Mouse (Mus musculus) neural tube, embryonic 11.5 days (tissue): ENCODE measurements around the gene Ankrd11. TPM values are rescaled to one million over a fixed set of nuclear protein-coding genes. Genes with fewer than 3 reads are reported as not detected.

Experiments used
- ATAC-seq: fragments of 200-750 bp; cut with Nextera tagmentation; 2 replicates; pipeline ENCODE4 v1.8.0; 2017; ENCODE audit warnings: moderate number of reproducible peaks, mild to moderate bottlenecking, moderate TSS enrichment, moderate library complexity; ENCODE audit not compliant: insufficient read depth, low FRiP score, low TSS enrichment
- DNase-seq: peaks from one replicate; pipeline ENCODE4 v3.0.0-alpha.2; 2015; ENCODE audit warnings: low spot score
- H3K27ac ChIP-seq: fragments of 300-500 bp; sonication (generic); 2 replicates; pipeline ENCODE4 v1.5.1; 2014; ENCODE audit warnings: low read depth, mild to moderate bottlenecking, low read length
- H3K27me3 ChIP-seq: fragments of 300-500 bp; sonication (generic); 2 replicates; pipeline ENCODE4 v1.6.1; 2014; ENCODE audit warnings: mild to moderate bottlenecking, low read length, mixed read lengths; ENCODE audit not compliant: control insufficient read depth, insufficient read depth
- H3K36me3 ChIP-seq: fragments of 300-500 bp; sonication (generic); 2 replicates; pipeline ENCODE4 v1.6.1; 2014; ENCODE audit warnings: mild to moderate bottlenecking, low read length, moderate library complexity, mixed read lengths; ENCODE audit not compliant: control insufficient read depth, insufficient read depth
- H3K4me1 ChIP-seq: fragments of 300-500 bp; sonication (generic); 2 replicates; pipeline ENCODE4 v1.6.1; 2014; ENCODE audit warnings: low read length, mixed read lengths; ENCODE audit not compliant: control insufficient read depth, insufficient read depth
- H3K4me2 ChIP-seq: fragments of 300-500 bp; sonication (generic); 2 replicates; pipeline ENCODE4 v1.6.1; 2014; ENCODE audit warnings: low read depth, mild to moderate bottlenecking, moderate library complexity
- H3K4me3 ChIP-seq: fragments of 300-500 bp; sonication (generic); 2 replicates; pipeline ENCODE4 v1.5.1; 2014; ENCODE audit warnings: low read depth, low read length
- H3K9ac ChIP-seq: fragments of 300-500 bp; sonication (generic); 2 replicates; pipeline ENCODE4 v1.6.1; 2014; ENCODE audit warnings: mild to moderate bottlenecking, low read length
- H3K9me3 ChIP-seq: fragments of 300-500 bp; sonication (generic); 2 replicates; pipeline ENCODE4 v1.6.1; 2016; ENCODE audit warnings: low read length; ENCODE audit not compliant: control insufficient read depth
- WGBS: fragments of 180-500 bp; shearing (Covaris S2); extraction: QIAGEN DNeasy Blood & Tissue Kit; methylation state at CpG from one replicate; pipeline ENCODE4 v1.1.7; 2014; 5-methylcytosine and 5-hydroxymethylcytosine counted together
- polyA plus RNA-seq: library from polyadenylated mRNA; unstranded; fragments of >200 nt; fragmentation: Nextera tagmentation; extraction: Ambion mirVana; gene quantifications from 2 replicates; pipeline ENCODE4 v1.2.1, GENCODE M21; 2014

The Ankrd11 gene
- polyA plus RNA-seq, 1 experiment from 2014 or later, result 88.3 TPM

DNA sequence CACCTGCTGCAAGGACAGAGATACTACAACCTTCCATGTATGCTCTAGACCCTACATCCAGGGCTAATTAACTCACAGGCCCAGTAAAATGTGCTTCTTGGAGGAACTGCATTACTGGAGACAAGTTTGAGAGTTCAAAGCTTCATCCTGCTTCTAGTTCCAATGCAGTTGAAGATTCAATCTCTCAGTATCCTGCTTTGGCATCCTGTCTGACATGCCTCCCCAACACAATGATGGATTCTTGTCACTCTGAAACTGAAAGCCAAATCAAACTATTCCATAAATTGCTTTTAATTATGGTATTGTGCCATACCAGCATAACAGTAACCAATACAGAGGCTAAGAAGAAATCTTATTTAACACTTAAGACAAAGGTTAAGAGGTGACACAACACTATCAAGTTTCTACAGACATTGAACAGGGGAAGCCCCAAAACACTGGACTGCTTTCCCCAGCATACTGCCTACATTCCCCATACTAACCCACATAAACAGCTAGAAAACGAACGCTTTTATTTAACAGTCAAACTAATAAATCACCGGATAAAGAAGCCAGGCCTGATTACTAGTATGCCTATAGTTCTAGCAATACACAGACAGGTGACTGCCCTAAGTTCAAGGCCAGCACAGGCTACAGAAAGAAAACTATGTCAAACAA, 72.0 kb downstream of the Ankrd11 start:
- Histone ChIP-seq H3K4me1 (no peaks in the 10 kb centered on the region), H3K4me2 (no peak overlapping the region), H3K27ac (no peak overlapping the region), H3K9ac (no peak overlapping the region), H3K36me3 (no peaks in the 10 kb centered on the region), H3K27me3 (no peaks in the 10 kb centered on the region), H3K4me3 (no peak overlapping the region), H3K9me3 (no peaks in the 10 kb centered on the region)
- whole genome bisulfite sequencing, result 95% methylated on average over 3 of the region's 3 CpGs
- DNase-seq, result no peak
- ATAC-seq, result no peak

DNA sequence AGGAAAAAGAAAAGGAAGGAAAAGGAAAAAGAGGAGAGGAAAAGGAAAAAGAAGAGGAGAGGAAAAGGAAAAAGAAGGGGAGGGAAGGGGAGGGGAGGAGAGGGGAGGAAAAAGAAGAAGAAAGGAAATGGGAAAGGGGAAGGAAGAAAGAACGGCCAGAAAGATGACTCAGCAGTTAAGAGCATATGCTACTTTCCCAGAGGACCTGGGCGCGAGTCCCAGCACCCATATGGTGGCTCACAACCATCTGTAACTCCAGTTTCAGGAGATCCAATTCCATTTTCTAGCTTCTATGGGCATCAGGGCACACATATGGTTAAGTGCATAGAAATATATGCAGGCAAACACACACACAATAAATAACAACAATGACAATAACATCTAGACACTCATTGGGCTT, 73.9 kb downstream of the Ankrd11 start:
- no peaks in the 10 kb centered on the region for H3K36me3 ChIP-seq
- no peaks in the 10 kb centered on the region for H3K4me1 ChIP-seq
- no peak for DNase-seq
- no peak overlapping the region for H3K9ac ChIP-seq
- WGBS, result 95% methylated on average over 3 of the region's 3 CpGs
- no peaks in the 10 kb centered on the region for H3K27me3 ChIP-seq
- no peak for ATAC-seq
- no peak overlapping the region for H3K4me3 ChIP-seq
- H3K4me2 ChIP-seq, result no peak overlapping the region
- no peak overlapping the region for H3K27ac ChIP-seq
- no peaks in the 10 kb centered on the region for H3K9me3 ChIP-seq

DNA sequence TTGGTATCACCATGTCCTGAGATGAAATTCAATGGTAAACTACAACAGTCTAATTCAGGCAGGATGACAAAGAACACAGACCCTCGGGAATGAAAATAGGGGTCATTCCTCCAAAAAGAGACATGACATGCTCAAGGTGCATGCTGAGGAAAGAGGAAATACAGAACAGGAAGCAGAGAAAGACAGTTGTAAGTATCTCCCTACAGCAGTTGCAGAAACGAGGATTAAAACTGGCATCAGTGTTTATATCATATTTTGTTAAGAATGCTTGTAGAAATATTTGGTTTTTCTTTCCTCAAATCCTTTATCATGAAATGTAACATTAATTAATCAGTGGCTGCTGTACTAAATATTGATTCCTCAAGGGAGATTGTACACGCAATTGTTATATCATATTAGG, 75.4 kb downstream of the Ankrd11 start:
- no peak for DNase-seq
- Histone ChIP-seq H3K36me3 (no peaks in the 10 kb centered on the region), H3K4me3 (no peak overlapping the region), H3K4me1 (peaks cover 5% of the 10 kb centered on the region; the same call in 1 of the 2 replicates), H3K9ac (no peak overlapping the region), H3K4me2 (no peak overlapping the region), H3K27me3 (no peaks in the 10 kb centered on the region), H3K9me3 (no peaks in the 10 kb centered on the region), H3K27ac (no peak overlapping the region)
- WGBS, result 92% methylated on average over 3 of the region's 3 CpGs
- ATAC-seq, result no peak

GRCm38 (mm10) chr8:122962046-122962445, 80.0 kb downstream of the Ankrd11 start:
- no peaks in the 10 kb centered on the region for H3K27me3 ChIP-seq
- DNase-seq, result no peak
- 66% methylated on average over 5 of the region's 5 CpGs for WGBS
- peaks cover 8% of the 10 kb centered on the region for H3K4me1 ChIP-seq
- no peak overlapping the region for H3K9ac ChIP-seq
- no peak overlapping the region for H3K4me3 ChIP-seq
- H3K4me2 ChIP-seq, result no peak overlapping the region
- H3K36me3 ChIP-seq, result no peaks in the 10 kb centered on the region
- no peaks in the 10 kb centered on the region for H3K9me3 ChIP-seq
- H3K27ac ChIP-seq, result no peak overlapping the region
- no peak for ATAC-seq

DNA sequence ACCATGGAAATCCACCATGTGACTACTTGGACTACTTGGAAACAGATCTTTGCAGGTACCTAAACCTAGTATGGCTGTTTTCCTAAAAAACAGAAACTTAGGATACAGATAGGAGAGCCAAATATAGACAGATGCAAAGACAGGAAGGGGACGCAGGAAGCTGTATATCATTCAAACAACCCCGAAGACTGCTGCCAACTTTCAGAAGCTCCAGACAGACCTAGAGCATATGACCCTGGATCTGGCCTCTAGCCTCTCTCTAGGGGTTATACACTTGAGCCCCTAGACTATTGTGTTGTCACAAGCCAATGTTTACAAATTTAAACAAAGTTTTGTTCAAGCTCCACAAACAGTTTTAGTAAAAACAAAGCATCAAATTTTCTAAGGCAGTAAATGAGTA, 80.6 kb downstream of the Ankrd11 start:
- 64% methylated on average over 2 of the region's 2 CpGs for WGBS
- H3K27me3 ChIP-seq, result no peaks in the 10 kb centered on the region
- H3K4me3 ChIP-seq, result no peak overlapping the region
- H3K9me3 ChIP-seq, result no peaks in the 10 kb centered on the region
- no peak for ATAC-seq
- no peak overlapping the region for H3K4me2 ChIP-seq
- H3K4me1 ChIP-seq, result peaks cover 8% of the 10 kb centered on the region
- H3K9ac ChIP-seq, result no peak overlapping the region
- no peak overlapping the region for H3K27ac ChIP-seq
- H3K36me3 ChIP-seq, result no peaks in the 10 kb centered on the region
- DNase-seq, result no peak

DNA sequence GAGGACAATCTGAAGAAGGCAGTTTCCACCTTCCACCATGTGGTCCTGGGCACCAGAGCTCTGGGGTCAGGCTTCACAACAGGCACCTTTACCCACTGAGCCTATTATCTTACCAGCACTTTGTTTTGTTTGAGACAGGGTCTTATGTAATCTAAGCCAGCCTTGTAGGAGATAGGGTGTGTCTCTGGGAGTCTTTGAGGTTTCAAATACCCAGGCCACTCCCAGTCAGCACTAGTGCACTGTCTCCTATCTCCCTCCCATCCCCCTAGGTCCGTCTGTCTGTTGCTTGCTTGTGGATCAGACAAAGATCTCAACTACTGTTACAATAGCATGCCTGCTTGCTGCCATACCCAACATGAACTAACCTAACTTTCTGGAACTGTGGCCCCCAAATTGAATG, 81.1 kb downstream of the Ankrd11 start:
- no peak for ATAC-seq
- H3K9ac ChIP-seq, result no peak overlapping the region
- H3K36me3 ChIP-seq, result no peaks in the 10 kb centered on the region
- no peaks in the 10 kb centered on the region for H3K9me3 ChIP-seq
- 32% methylated on average over 1 of the region's 1 CpGs for WGBS
- H3K4me2 ChIP-seq, result no peak overlapping the region
- H3K27me3 ChIP-seq, result no peaks in the 10 kb centered on the region
- DNase-seq, result no peak
- no peak overlapping the region for H3K27ac ChIP-seq
- H3K4me1 ChIP-seq, result peaks cover 8% of the 10 kb centered on the region
- H3K4me3 ChIP-seq, result no peak overlapping the region

- H3K9me3 ChIP-seq, result no peaks in the 10 kb centered on the region
- no peak overlapping the region for H3K4me2 ChIP-seq
- no peak overlapping the region for H3K27ac ChIP-seq
- no peaks in the 10 kb centered on the region for H3K36me3 ChIP-seq
- H3K4me1 ChIP-seq, result peaks cover 11% of the 10 kb centered on the region
- no peak for ATAC-seq
- no peaks in the 10 kb centered on the region for H3K27me3 ChIP-seq
- no peak overlapping the region for H3K9ac ChIP-seq
- DNase-seq, result no peak
- WGBS, result 90% methylated on average over 5 of the region's 5 CpGs
- H3K4me3 ChIP-seq, result no peak overlapping the region
Measured at GRCm38 (mm10) chr8:122960323-122960722, 81.8 kb downstream of the Ankrd11 start.

DNA sequence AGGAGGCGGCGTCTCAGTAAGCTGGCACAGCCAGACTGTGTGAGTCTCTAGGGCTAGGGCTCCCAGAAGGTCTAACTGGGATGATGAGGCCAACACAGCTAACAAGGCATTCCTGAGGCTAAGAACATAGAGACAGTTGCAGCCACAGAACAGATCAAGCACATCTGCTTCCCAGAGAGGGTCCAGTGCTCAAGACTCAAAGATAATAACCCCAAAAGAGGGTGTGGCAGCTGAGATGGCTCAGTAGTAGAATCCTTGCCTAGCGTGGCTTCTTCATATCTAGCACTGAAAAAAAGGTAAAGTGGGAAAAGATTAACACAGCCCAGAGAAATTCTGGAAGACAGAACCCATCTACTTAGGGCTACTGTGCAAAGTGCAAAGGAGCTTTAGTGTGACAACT, 86.1 kb downstream of the Ankrd11 start:
- DNase-seq, result no peak
- 91% methylated on average over 3 of the region's 3 CpGs for WGBS

DNA sequence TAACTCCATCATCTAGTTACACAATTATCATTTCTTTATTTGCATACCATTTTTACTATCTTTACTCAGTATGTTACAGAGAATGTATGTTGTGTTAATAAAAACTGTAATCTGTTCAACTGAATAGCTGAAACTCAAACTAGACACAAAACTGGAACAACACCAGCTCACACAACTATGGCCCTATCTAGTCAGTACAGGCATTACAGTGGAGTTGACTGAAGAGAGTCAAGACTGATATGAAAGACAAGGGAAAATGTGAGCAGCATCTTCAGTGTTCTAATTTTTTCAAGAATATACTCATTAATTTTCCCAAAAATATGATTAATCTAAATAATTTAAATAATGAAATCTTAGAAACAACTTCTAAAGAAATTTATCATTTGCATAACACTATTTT, 86.9 kb downstream of the Ankrd11 start:
- H3K27ac ChIP-seq, result no peak overlapping the region
- H3K4me3 ChIP-seq, result no peak overlapping the region
- H3K36me3 ChIP-seq, result no peaks in the 10 kb centered on the region
- no peak overlapping the region for H3K4me2 ChIP-seq
- H3K9me3 ChIP-seq, result no peaks in the 10 kb centered on the region
- DNase-seq (no peak), ATAC-seq (no peak)
- no peak overlapping the region for H3K9ac ChIP-seq
- no peaks in the 10 kb centered on the region for H3K27me3 ChIP-seq
- 0 out of 2 replicates have a peak, but pooled peaks cover 3% of the 10 kb centered on the region for H3K4me1 ChIP-seq

More for the DNA sequence above, 86.1 kb downstream of the Ankrd11 start:
- H3K4me1 ChIP-seq, result peaks cover 3% of the 10 kb centered on the region; the same call in 1 of the 2 replicates
- H3K4me3 ChIP-seq, result no peak overlapping the region
- H3K4me2 ChIP-seq, result no peak overlapping the region
- H3K27ac ChIP-seq, result no peak overlapping the region
- H3K36me3 ChIP-seq, result no peaks in the 10 kb centered on the region
- H3K9ac ChIP-seq, result no peak overlapping the region
- no peaks in the 10 kb centered on the region for H3K27me3 ChIP-seq
- no peak for ATAC-seq
- no peaks in the 10 kb centered on the region for H3K9me3 ChIP-seq
